Mouse (Mus musculus) mesoderm, embryonic 11.5 days (tissue): ENCODE data around the gene Sos2.
A peak's percentile ranks its signal among the peaks of the same experiment; 100 is the strongest.
"Not testable (repeated sequence)": the region's sequence is repeated elsewhere in the genome, so short reads cannot be mapped to it uniquely, and the experiment has no call there.

ENCODE experiments used
- DNase-seq: peaks from one replicate; pipeline ENCODE4 v3.0.0-alpha.2; 2012; ENCODE audit warnings: low read depth, low spot score

Gene Sos2

GRCm38 (mm10) chr12:69573271-69573670, 108.4 kb downstream of the Sos2 start:
- no peak for DNase-seq

- no peak for DNase-seq
Observed at GRCm38 (mm10) chr12:69569926-69570325, 111.7 kb downstream of the Sos2 start.

- no peak for DNase-seq
Observed at GRCm38 (mm10) chr12:69568266-69568665, 113.4 kb downstream of the Sos2 start.

GRCm38 (mm10) chr12:69561006-69561405, 120.6 kb downstream of the Sos2 start:
- DNase-seq: not testable (repeated sequence)

GRCm38 (mm10) chr12:69556221-69556861, 125.3 kb downstream of the Sos2 start:
- peak; percentile 36 for DNase-seq

- DNase-seq: no peak
Observed at GRCm38 (mm10) chr12:69545456-69546178, 136.0 kb downstream of the Sos2 start.

- no peak for DNase-seq
Observed at GRCm38 (mm10) chr12:69544994-69545393, 136.7 kb downstream of the Sos2 start.

GRCm38 (mm10) chr12:69544562-69544961, 137.1 kb downstream of the Sos2 start:
- DNase-seq: no peak

GRCm38 (mm10) chr12:69542376-69542775, 139.3 kb downstream of the Sos2 start:
- no peak for DNase-seq

GRCm38 (mm10) chr12:69541663-69542062, 140.0 kb downstream of the Sos2 start:
- DNase-seq: no peak

GRCm38 (mm10) chr12:69539353-69539752, 142.3 kb downstream of the Sos2 start:
- no peak for DNase-seq

GRCm38 (mm10) chr12:69538362-69538950, 143.2 kb downstream of the Sos2 start:
- no peak for DNase-seq

GRCm38 (mm10) chr12:69537675-69538361, 143.8 kb downstream of the Sos2 start:
- peak; percentile 39 for DNase-seq

GRCm38 (mm10) chr12:69537243-69537674, 144.4 kb downstream of the Sos2 start:
- DNase-seq: peak; percentile 54

GRCm38 (mm10) chr12:69536616-69537242, 144.9 kb downstream of the Sos2 start:
- DNase-seq: no peak
